Mouse (Mus musculus): ENCODE results near the gene Chid1.

DNA sequence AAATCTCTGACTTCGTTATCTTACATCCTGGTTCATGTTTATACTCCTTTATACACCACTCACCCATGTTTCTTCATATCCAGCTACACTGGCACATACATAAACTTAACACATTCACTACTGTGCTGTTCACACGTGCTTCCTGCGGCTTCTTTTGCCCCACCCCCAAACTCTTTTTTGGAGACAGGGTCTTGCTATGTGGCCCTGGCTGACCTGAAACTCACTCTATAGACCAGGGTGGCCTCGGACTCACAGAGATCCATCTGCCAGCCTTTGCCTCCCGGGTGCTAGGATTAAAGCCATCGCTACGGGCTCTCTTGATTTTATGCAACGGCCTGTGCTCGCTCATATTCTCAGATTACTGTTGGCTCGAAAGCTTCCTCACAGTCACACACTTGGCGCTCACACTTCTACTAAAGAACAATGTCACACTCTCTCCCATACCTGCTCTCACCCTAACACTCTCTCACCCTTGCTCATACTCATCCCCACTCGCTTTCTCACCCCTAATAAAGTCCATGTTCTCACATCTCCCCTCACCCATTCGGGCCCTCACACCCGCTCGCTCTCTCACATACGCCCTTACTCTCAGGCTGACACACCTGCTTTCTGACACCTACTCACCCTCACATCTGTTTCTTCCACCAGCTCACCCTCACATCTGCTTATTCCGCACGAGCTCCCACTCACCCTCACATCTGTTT is 653 bp downstream of the Chid1 start:
- TF ChIP-seq TCF3 (IDR thresholded peaks at IDR 0.05; ENCODE audit: insufficient read length, low read depth) (no peak), MAX (IDR thresholded peaks at IDR 0.05; ENCODE audit: low read depth) (no peak), USF1 (IDR thresholded peaks at IDR 0.05; ENCODE audit: low read depth) (no peak), E2F4 (IDR thresholded peaks at IDR 0.05; ENCODE audit: insufficient read depth) (no peak), POLR2A (IDR thresholded peaks at IDR 0.05; ENCODE audit: insufficient read length, low read depth) (no peak), MYOG (IDR thresholded peaks at IDR 0.05; ENCODE audit: control insufficient read depth in 1 of 3, insufficient read depth in 1 of 3, insufficient read length in 2 of 3, low read depth in 2 of 3) (no peak), MYOD1 (IDR thresholded peaks at IDR 0.05; ENCODE audit: control insufficient read depth in 1 of 3, insufficient read length in 2 of 3, low read depth in 2 of 3) (peak in 1 of 3 experiments; percentile 14), TCF12 (IDR thresholded peaks at IDR 0.05; ENCODE audit: insufficient read depth, poor library complexity, severe bottlenecking) (no peak), POLR2AphosphoS2 (IDR thresholded peaks at IDR 0.05; ENCODE audit: insufficient read length, low read depth) (no peak), REST (IDR thresholded peaks at IDR 0.05; ENCODE audit: insufficient read depth, insufficient read length) (no peak), SRF (IDR thresholded peaks at IDR 0.05; ENCODE audit: control insufficient read depth, insufficient read length, low read depth) (no peak)

Measured in myocyte (in vitro differentiated cells).